Mouse (Mus musculus) 3T3-L1 (cell line): ENCODE results near the gene Mup9.
"Not testable (repeated sequence)": the region's sequence is repeated elsewhere in the genome, so short reads cannot be mapped to it uniquely, and the experiment has no call there.

ENCODE experiments used
- DNase-seq: peaks from one replicate; pipeline ENCODE4 v3.0.0-alpha.2; 2015; ENCODE audit warnings: low read depth, low spot score

Mup9 gene

DNA sequence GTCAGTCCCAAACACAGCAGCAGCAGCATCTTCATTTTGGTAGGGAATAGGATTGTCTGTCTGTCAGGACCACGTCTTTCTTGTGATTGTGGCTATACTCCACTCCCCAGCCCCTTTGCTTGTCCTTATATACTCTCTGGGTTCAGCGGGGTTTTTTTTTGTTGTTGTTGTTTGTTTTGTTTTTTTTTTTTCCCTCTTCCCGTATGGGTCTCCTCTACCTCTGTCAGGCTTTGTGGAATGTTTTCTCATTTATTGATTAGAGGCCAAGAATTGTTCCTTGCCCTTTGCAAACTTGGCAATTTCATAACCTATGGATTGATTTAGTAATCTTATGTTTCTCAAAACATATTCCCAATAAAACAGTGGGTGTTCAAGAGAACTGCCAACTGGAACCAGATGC, at the start of gene Mup9:
TSS of gene Mup9 (minus strand) at position 101 of the 400 bp plus-strand sequence.
- not testable (repeated sequence) for DNase-seq
